Mouse (Mus musculus) heart, postnatal 0 days (tissue): ENCODE data around the gene Nipbl. TPM values are rescaled to one million over a fixed set of nuclear protein-coding genes. Genes with fewer than 3 reads are reported as not detected.

Source experiments
- ATAC-seq: fragments of 200-750 bp; cut with Nextera tagmentation; 2 replicates; pipeline ENCODE4 v1.8.0; 2017; ENCODE audit warnings: low read depth, moderate number of reproducible peaks, moderate library complexity; ENCODE audit not compliant: insufficient read depth
- DNase-seq: peaks from one replicate; pipeline ENCODE4 v3.0.0-alpha.2; 2016; ENCODE audit warnings: low spot score
- H3K27ac ChIP-seq: fragments of 300-500 bp; sonication (generic); 2 replicates; pipeline ENCODE4 v1.5.1; 2014; ENCODE audit warnings: low read depth, mild to moderate bottlenecking
- H3K27me3 ChIP-seq: fragments of 300-500 bp; sonication (generic); 2 replicates; pipeline ENCODE4 v1.6.1; 2014; ENCODE audit warnings: low read length, mixed read lengths; ENCODE audit not compliant: control insufficient read depth, insufficient read depth
- H3K36me3 ChIP-seq: fragments of 300-500 bp; sonication (generic); replicated peaks from 2 replicates; pipeline ENCODE4 v1.6.1; 2014; ENCODE audit warnings: low read length, mixed read lengths; ENCODE audit not compliant: control insufficient read depth, insufficient read depth
- H3K4me1 ChIP-seq: fragments of 300-500 bp; sonication (generic); 2 replicates; pipeline ENCODE4 v1.6.1; 2014; ENCODE audit warnings: antibody characterized with exemption; ENCODE audit not compliant: control insufficient read depth, insufficient read depth
- H3K4me2 ChIP-seq: fragments of 300-500 bp; sonication (generic); 2 replicates; pipeline ENCODE4 v1.6.1; 2014; ENCODE audit warnings: low read depth, mild to moderate bottlenecking, low read length, moderate library complexity
- H3K4me3 ChIP-seq: fragments of 300-500 bp; sonication (generic); 2 replicates; pipeline ENCODE4 v1.5.1; 2014; ENCODE audit warnings: low read depth, low read length
- H3K9ac ChIP-seq: fragments of 300-500 bp; sonication (generic); replicated peaks from 2 replicates; pipeline ENCODE4 v1.6.1; 2014; ENCODE audit warnings: low read depth, low read length, mixed read lengths
- H3K9me3 ChIP-seq: fragments of 300-500 bp; sonication (generic); replicated peaks from 2 replicates; pipeline ENCODE4 v1.6.1; 2016; ENCODE audit warnings: low read length; ENCODE audit not compliant: control insufficient read depth
- CTCF ChIP-seq: IDR thresholded peaks from 2 replicates; pipeline ENCODE4 v1.5.1; 2016; ENCODE audit warnings: antibody characterized with exemption, control low read depth, low read depth
- EP300 ChIP-seq: IDR thresholded peaks from 2 replicates; pipeline ENCODE4 v1.6.1; 2016; ENCODE audit warnings: antibody characterized with exemption, low read depth
- WGBS: fragments of 180-500 bp; shearing (Covaris S2); extraction: QIAGEN DNeasy Blood & Tissue Kit; methylation state at CpG from one replicate; pipeline ENCODE4 v1.1.7; 2014; 5-methylcytosine and 5-hydroxymethylcytosine counted together
- polyA plus RNA-seq: library from polyadenylated mRNA; unstranded; fragments of >200 nt; fragmentation: Nextera tagmentation; extraction: Ambion mirVana; gene quantifications from 2 replicates; pipeline ENCODE4 v1.2.1, GENCODE M21; 2015
- total RNA-seq: library from RNA; depleted of rRNA; stranded (reverse); fragments of >200 nt; gene quantifications from 2 replicates; pipeline ENCODE4 v1.2.3, GENCODE M21; 2014; ENCODE audit warnings: low replicate concordance

Gene Nipbl
- total and polyA plus RNA-seq, 2 experiments from 2014 or later: 8.2 to 12.2 TPM

- H3K9ac ChIP-seq: no peak overlapping the region
- TF ChIP-seq CTCF (no peak), EP300 (no peak)
- H3K27ac ChIP-seq: no peak overlapping the region
- peaks cover 87% of the 10 kb centered on the region for H3K36me3 ChIP-seq
- no peak overlapping the region for H3K4me3 ChIP-seq
- no peak overlapping the region for H3K4me2 ChIP-seq
- H3K4me1 ChIP-seq: no peaks in the 10 kb centered on the region
- no peaks in the 10 kb centered on the region for H3K9me3 ChIP-seq
- no peak for ATAC-seq
- no peak for DNase-seq
- WGBS: 80% methylated on average over 6 of the region's 6 CpGs
- no peaks in the 10 kb centered on the region for H3K27me3 ChIP-seq
Observed at GRCm38 (mm10) chr15:8294150-8294549, 150.1 kb downstream of the Nipbl start.

GRCm38 (mm10) chr15:8291251-8291650 is 153.0 kb downstream of the Nipbl start:
- 71% methylated on average over 14 of the region's 14 CpGs for WGBS
- no peaks in the 10 kb centered on the region for H3K9me3 ChIP-seq
- H3K27me3 ChIP-seq: no peaks in the 10 kb centered on the region
- no peak for TF ChIP-seq EP300
- peak; percentile 18; the same call in 1 of the 2 replicates for TF ChIP-seq CTCF
- no peak overlapping the region for H3K9ac ChIP-seq
- H3K27ac ChIP-seq: no peak overlapping the region
- ATAC-seq: peak; percentile 49; the same call in 1 of the 2 replicates
- no peak overlapping the region for H3K4me3 ChIP-seq
- peaks cover 59% of the 10 kb centered on the region for H3K36me3 ChIP-seq
- no peak overlapping the region for H3K4me2 ChIP-seq
- peak; percentile 30 for DNase-seq
- H3K4me1 ChIP-seq: no peaks in the 10 kb centered on the region

GRCm38 (mm10) chr15:8282155-8282554 is 162.1 kb downstream of the Nipbl start:
- WGBS: 63% methylated on average over 2 of the region's 2 CpGs
- H3K9me3 ChIP-seq: no peaks in the 10 kb centered on the region
- no peaks in the 10 kb centered on the region for H3K27me3 ChIP-seq
- TF ChIP-seq CTCF (no peak), EP300 (no peak)
- no peak for ATAC-seq
- H3K36me3 ChIP-seq: no peaks in the 10 kb centered on the region
- H3K4me3 ChIP-seq: no peak overlapping the region
- H3K4me1 ChIP-seq: 0 out of 2 replicates have a peak, but pooled peaks cover 2% of the 10 kb centered on the region
- no peak for DNase-seq
- no peak overlapping the region for H3K9ac ChIP-seq
- H3K27ac ChIP-seq: no peak overlapping the region
- H3K4me2 ChIP-seq: no peak overlapping the region

- no peak for ATAC-seq
- Histone ChIP-seq H3K27ac (no peak overlapping the region), H3K27me3 (no peaks in the 10 kb centered on the region), H3K9ac (no peak overlapping the region), H3K4me3 (no peak overlapping the region), H3K4me1 (0 out of 2 replicates have a peak, but pooled peaks cover 2% of the 10 kb centered on the region), H3K9me3 (no peaks in the 10 kb centered on the region), H3K4me2 (no peak overlapping the region), H3K36me3 (no peaks in the 10 kb centered on the region)
- no peak for DNase-seq
- no peak for TF ChIP-seq EP300
- TF ChIP-seq CTCF: no peak
- 74% methylated on average over 7 of the region's 7 CpGs for WGBS
Observed at GRCm38 (mm10) chr15:8281701-8282100, 162.6 kb downstream of the Nipbl start.

- Histone ChIP-seq H3K4me2 (peak overlapping the region; percentile 78), H3K27ac (peak overlapping the region; percentile 46; the same call in 1 of the 2 replicates), H3K9me3 (peaks cover 6% of the 10 kb centered on the region; the same call in 1 of the 2 replicates), H3K4me3 (peak overlapping the region; percentile 55), H3K36me3 (no peaks in the 10 kb centered on the region), H3K27me3 (no peaks in the 10 kb centered on the region), H3K9ac (peak overlapping the region; percentile 43; the same call in 1 of the 2 replicates), H3K4me1 (0 out of 2 replicates have a peak, but pooled peaks cover 2% of the 10 kb centered on the region)
- ATAC-seq (peak; percentile 96), DNase-seq (peak; percentile 64)
- no peak for TF ChIP-seq CTCF
- no peak for TF ChIP-seq EP300
- 17% methylated on average over 19 of the region's 20 CpGs for WGBS
Observed at GRCm38 (mm10) chr15:8279929-8280610, 164.2 kb downstream of the Nipbl start.
